Mouse (Mus musculus): Measurements from ENCODE around the gene Avil. TPM values are rescaled to one million over a fixed set of nuclear protein-coding genes. Genes with fewer than 3 reads are reported as not detected.
"Not testable (repeated sequence)": the region's sequence is repeated elsewhere in the genome, so short reads cannot be mapped to it uniquely, and the experiment has no call there.

Gene Avil
- polyA plus RNA-seq, 1 experiment: not detected

DNA sequence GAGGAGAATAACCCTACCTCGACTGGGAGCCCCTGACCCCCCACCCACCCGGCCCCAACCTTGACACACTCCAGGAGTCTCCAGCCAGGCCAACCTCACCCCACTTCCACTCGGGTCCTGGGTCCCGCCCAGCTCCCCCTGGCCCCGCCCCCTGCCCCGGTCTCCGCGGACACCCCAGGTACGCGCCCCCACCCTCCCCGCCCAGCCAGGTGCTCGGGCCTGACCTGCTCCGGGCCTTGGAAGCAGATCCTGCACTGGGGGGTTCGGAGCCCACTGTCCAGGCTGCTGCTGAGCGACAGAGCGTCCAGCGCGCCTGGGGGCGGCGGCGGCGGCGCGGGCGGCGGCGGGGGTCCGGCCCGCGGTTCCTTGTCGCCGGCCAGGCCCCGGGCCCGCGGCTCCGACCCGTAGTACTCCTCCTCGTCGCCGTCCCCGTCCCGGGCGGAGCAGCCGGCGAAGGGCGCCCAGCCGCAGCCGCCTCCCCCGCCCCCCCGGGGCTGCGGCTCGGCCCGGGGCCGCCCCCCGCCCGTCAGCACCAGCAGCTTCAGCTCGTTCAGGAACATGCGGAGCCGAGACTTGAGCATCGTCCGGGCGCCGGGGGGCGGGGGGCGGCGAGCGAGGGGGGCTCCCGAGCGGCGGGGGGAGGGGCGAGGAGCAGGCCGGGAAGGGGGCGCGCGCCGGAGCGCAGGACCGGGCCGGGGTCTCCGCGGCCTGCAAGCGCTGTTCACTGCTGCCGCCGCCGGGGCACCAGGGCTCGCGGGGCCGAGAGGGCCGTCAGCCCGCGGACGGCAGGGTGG lies 58.9 kb downstream of the Avil start:
- WGBS: under 1% methylated on average over 73 of the region's 92 CpGs
- no peak for TF ChIP-seq CTCF (IDR thresholded peaks at IDR 0.05; ENCODE audit: insufficient read depth, low read depth, low read length)
- TF ChIP-seq POLR2A (IDR thresholded peaks at IDR 0.05; ENCODE audit: insufficient read depth, low read depth, low read length): no peak
- peak overlapping the region; percentile 78 for H3K4me3 ChIP-seq (ENCODE audit: insufficient read depth, low read depth, low read length)
- peaks cover 22% of the 10 kb centered on the region for H3K4me1 ChIP-seq (ENCODE audit: control insufficient read depth, insufficient read depth, low read length)
- no peak overlapping the region for H3K27ac ChIP-seq (ENCODE audit: insufficient read depth, low read depth, low read length)

DNA sequence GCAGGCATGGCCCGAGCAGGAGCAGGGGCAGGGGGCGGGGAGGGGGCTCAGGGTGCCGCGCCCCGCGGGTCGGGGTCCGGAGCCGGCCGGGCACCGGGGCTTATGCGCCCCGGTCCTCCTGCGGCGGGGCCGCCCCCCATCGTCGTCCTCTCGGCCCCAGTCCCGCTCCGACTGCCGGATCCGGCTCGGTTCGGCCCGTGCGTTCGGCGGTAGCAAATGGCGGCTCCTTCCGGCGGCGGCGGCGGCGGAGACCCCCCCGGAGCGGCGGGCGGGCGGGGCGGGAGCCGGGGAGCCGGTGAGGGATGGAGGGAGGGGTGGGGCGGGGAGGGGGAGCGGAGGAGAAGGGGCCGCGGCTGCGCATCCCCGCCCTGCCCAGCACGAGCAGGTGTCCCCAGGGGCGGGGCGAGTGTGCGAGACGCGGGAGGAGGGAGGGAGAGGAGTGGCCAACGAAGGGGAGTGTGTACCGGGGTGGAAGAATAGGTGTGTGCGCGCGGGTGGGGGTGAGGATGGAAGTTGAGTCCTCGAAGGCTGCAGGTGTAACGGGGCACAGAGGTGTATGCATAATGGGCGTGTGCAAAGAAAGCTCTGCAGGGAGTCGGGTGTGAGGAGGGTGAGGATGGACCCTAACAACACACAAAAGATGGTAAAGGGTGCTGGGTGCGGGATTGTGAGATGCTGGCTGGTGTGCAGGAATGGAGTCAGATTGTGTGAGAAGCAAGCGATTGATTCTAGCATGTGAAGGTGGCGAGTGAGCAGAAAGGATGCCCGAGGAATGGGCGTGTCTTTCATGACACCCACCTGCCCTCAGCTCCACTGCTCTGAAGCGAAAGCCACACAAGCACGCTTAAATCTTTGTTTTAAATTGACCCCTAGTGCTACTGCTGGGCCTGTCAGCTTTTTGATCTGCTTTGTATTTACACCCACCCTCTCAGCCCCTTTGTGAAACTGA lies 59.7 kb downstream of the Avil start, which contains the start of gene March9:
Gene March9, minus strand, starts transcription at position 217 of the 949 bp plus-strand sequence.
- Histone ChIP-seq H3K27ac (ENCODE audit: insufficient read depth, low read depth, low read length) (peak within 1 kb of the TSS; percentile 80), H3K4me1 (ENCODE audit: control insufficient read depth, insufficient read depth, low read length) (peaks cover 25% of the 10 kb centered on the region), H3K4me3 (ENCODE audit: insufficient read depth, low read depth, low read length) (peak within 1 kb of the TSS; percentile 78)
- TF ChIP-seq CTCF (IDR thresholded peaks at IDR 0.05; ENCODE audit: insufficient read depth, low read depth, low read length) (no peak), POLR2A (IDR thresholded peaks at IDR 0.05; ENCODE audit: insufficient read depth, low read depth, low read length) (no peak)
- under 1% methylated on average over 45 of the region's 72 CpGs for WGBS

DNA sequence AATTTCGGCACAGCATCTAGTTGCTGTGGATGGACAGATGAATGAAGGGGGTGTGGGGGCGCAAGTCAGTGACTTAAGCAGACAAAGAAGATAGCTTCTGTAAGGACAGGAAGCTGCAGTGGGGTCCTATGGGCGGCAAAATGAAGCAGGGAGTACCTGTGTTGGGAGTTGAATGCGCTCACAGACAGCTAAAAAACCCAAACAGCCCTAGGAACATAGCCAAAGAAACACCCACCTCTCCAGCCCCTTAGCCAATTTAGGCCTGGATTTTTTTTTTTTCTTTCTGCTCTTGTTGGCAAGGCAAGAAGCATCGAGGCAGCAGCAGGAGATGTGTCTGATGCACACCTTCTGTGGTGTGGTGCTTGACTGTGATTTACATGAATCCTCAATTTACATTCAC lies 60.6 kb downstream of the Avil start:
- peak overlapping the region; percentile 80; the same call in 1 of the 2 replicates for H3K27ac ChIP-seq (ENCODE audit: insufficient read depth, low read depth, low read length)
- WGBS: 31% methylated on average over 5 of the region's 5 CpGs
- peaks cover 25% of the 10 kb centered on the region for H3K4me1 ChIP-seq (ENCODE audit: control insufficient read depth, insufficient read depth, low read length)
- no peak for TF ChIP-seq POLR2A (IDR thresholded peaks at IDR 0.05; ENCODE audit: insufficient read depth, low read depth, low read length)
- TF ChIP-seq CTCF (IDR thresholded peaks at IDR 0.05; ENCODE audit: insufficient read depth, low read depth, low read length): no peak
- no peak overlapping the region for H3K4me3 ChIP-seq (ENCODE audit: insufficient read depth, low read depth, low read length)

DNA sequence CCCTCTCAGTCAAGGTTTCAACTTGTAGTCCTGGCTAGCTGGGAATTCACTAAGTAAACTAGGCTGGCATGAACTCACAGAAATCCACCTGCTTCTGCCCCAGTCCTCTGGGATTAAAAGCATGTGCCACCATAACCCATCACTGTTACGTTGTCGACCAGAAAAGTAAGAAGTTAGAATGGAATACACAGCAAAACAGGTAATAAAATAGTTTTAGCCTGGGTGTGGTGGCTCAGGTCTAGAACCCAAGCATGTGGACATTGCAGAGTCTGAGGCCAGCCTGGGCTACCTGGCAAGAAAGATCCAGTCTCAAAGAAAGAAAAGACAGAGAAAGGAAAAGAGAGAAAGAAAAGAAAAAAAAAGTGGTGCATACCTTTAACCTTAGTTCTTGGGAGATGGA lies 61.0 kb downstream of the Avil start:
- Histone ChIP-seq H3K27ac (ENCODE audit: insufficient read depth, low read depth, low read length) (no peak overlapping the region), H3K4me1 (ENCODE audit: control insufficient read depth, insufficient read depth, low read length) (peaks cover 21% of the 10 kb centered on the region), H3K4me3 (ENCODE audit: insufficient read depth, low read depth, low read length) (no peak overlapping the region)
- 75% methylated on average over 2 of the region's 2 CpGs for WGBS
- no peak for TF ChIP-seq CTCF (IDR thresholded peaks at IDR 0.05; ENCODE audit: insufficient read depth, low read depth, low read length)
- no peak for TF ChIP-seq POLR2A (IDR thresholded peaks at IDR 0.05; ENCODE audit: insufficient read depth, low read depth, low read length)

DNA sequence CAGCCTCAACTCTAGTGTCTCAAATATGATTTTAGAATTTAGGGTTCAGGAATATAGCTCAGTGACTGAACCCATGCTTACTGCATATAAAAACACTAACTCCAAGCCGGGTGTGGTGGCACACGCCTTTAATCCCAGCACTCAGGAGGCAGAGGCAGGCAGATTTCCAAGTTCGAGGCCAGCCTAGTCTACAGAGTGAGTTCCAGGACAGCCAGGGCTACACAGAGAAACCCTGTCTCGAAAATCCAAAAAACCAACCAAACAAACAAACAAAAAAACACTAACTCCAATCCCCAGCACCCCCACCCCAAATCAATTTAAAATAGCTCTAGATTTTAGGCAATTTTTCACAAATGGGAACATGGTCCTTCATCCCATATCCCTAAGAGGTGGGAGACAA lies 61.6 kb downstream of the Avil start:
- not testable (repeated sequence) for H3K4me3 ChIP-seq (ENCODE audit: insufficient read depth, low read depth, low read length)
- Histone ChIP-seq H3K27ac (ENCODE audit: insufficient read depth, low read depth, low read length) (peak overlapping the region; percentile 46; the same call in 1 of the 2 replicates), H3K4me1 (ENCODE audit: control insufficient read depth, insufficient read depth, low read length) (peaks cover 20% of the 10 kb centered on the region)
- 82% methylated on average over 4 of the region's 4 CpGs for WGBS

DNA sequence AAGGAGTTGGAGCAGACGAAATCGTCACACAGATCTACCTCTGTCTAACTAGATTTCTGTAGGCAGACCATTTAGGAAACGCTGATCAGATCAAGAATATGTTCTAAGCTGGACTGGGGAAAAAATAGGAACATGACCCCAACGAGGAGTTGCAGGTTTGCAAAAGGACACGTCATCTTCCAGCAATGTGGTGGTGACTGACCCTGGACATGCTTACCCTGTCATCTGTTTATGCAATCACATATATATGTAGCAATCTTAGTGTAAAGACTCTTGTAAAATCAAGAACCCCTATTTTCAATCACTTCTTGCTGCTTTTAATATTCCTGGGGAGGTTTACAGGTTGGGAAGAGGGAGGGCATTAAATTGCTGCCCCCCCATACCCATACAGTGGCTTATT lies 62.0 kb downstream of the Avil start:
- H3K4me3 ChIP-seq (ENCODE audit: insufficient read depth, low read depth, low read length): no peak overlapping the region
- peak overlapping the region; percentile 46; the same call in 1 of the 2 replicates for H3K27ac ChIP-seq (ENCODE audit: insufficient read depth, low read depth, low read length)
- 60% methylated on average over 5 of the region's 5 CpGs for WGBS
- TF ChIP-seq POLR2A (IDR thresholded peaks at IDR 0.05; ENCODE audit: insufficient read depth, low read depth, low read length): no peak
- TF ChIP-seq CTCF (IDR thresholded peaks at IDR 0.05; ENCODE audit: insufficient read depth, low read depth, low read length): no peak
- H3K4me1 ChIP-seq (ENCODE audit: control insufficient read depth, insufficient read depth, low read length): peaks cover 20% of the 10 kb centered on the region

DNA sequence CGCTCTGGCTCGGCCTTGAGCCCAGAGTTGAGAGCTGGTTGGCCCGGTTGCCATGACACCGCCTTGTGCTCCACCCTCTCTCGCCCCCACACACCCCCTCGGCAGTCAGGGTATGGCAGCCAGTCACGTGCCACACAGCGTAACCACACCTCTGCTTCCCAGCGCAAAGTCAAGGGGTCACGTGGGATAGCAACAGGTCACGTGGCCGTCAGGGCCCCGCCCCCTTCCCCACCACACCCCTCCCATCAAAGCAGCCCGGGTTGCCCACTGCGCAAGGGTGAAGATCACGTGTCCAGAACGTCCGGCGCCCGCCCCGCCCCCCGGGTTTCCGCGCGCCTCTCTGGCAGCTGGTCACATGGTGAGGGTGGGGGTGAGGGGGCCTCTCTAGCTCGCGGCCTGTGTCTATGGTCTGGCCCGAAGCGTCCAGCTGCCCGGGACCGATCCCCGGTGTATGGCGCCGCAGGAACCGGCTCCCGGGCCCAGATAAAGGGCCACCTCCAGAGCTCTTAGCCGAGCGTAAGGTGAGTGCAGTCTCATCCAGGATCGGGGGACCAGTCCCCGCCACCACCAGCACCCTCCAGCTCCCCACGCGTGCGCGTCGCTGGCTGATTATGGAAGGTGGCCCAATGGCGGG lies 62.8 kb downstream of the Avil start, which contains the start of gene Cdk4:
Gene Cdk4, plus strand, starts transcription at position 296 of the 634 bp plus-strand sequence.
- peak; percentile 24 for TF ChIP-seq POLR2A (IDR thresholded peaks at IDR 0.05; ENCODE audit: insufficient read depth, low read depth, low read length)
- no peak for TF ChIP-seq CTCF (IDR thresholded peaks at IDR 0.05; ENCODE audit: insufficient read depth, low read depth, low read length)
- Histone ChIP-seq H3K27ac (ENCODE audit: insufficient read depth, low read depth, low read length) (peak within 1 kb of the TSS; percentile 93), H3K4me1 (ENCODE audit: control insufficient read depth, insufficient read depth, low read length) (peaks cover 17% of the 10 kb centered on the region), H3K4me3 (ENCODE audit: insufficient read depth, low read depth, low read length) (peak within 1 kb of the TSS; percentile 93)
- WGBS: under 1% methylated on average over 46 of the region's 46 CpGs

DNA sequence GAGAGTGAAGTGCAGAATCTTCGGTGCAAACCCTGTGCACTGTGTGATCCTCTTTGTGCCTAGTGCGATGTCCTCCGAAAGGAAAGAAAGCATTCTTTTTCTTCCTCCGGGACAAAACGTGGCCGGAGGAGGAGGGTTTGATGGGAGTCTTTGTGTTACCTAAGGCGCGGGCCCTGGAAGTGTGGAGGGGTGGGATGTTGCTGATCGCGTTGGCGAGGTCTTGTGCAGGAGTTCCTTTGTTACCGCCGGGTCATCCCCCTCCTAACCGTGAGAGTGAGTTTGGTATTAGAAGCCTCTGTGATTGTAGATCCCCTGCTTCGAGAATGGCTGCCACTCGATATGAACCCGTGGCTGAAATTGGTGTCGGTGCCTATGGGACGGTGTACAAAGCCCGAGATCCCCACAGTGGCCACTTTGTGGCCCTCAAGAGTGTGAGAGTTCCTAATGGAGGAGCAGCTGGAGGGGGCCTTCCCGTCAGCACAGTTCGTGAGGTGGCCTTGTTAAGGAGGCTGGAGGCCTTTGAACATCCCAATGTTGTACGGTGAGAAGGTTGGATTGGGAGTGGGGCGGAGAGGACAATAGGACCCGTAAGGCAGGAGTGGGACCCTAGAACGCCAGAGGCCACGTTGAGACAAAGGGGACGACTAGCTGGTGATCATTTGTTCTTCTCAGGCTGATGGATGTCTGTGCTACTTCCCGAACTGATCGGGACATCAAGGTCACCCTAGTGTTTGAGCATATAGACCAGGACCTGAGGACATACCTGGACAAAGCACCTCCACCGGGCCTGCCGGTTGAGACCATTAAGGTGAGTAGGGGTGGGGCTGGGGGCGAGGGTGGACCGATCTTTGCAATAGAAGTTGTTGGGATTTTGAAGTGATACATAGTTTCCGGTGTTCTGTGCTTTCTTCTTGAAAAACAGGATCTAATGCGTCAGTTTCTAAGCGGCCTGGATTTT lies 63.7 kb downstream of the Avil start:
- peak overlapping the region; percentile 93 for H3K27ac ChIP-seq (ENCODE audit: insufficient read depth, low read depth, low read length)
- no peak for TF ChIP-seq POLR2A (IDR thresholded peaks at IDR 0.05; ENCODE audit: insufficient read depth, low read depth, low read length)
- TF ChIP-seq CTCF (IDR thresholded peaks at IDR 0.05; ENCODE audit: insufficient read depth, low read depth, low read length): no peak
- H3K4me1 ChIP-seq (ENCODE audit: control insufficient read depth, insufficient read depth, low read length): peaks cover 15% of the 10 kb centered on the region
- WGBS: 9% methylated on average over 37 of the region's 37 CpGs
- peak overlapping the region; percentile 93 for H3K4me3 ChIP-seq (ENCODE audit: insufficient read depth, low read depth, low read length)

All from olfactory bulb, adult 2 months (tissue).